Mouse (Mus musculus): ENCODE data around the gene Gpr33. TPM values are rescaled to one million over a fixed set of nuclear protein-coding genes. Genes with fewer than 3 reads are reported as not detected.

Gene Gpr33
- polyA plus RNA-seq, 1 experiment from 2014 or later = not detected

Other genes starting within 250 kb of the Gpr33 start
- gene Hectd1, start 198.5 kb downstream of the Gpr33 start, polyA plus RNA-seq (2014; fragmentation: Nextera tagmentation; extraction: Ambion mirVana) = 48.9 and 50.5 TPM in 2 replicates
- gene Heatr5a, start 56.7 kb downstream of the Gpr33 start, polyA plus RNA-seq (2014; fragmentation: Nextera tagmentation; extraction: Ambion mirVana) = 9.1 and 10.7 TPM in 2 replicates
- gene Dtd2, start 21.6 kb downstream of the Gpr33 start, polyA plus RNA-seq (2014; fragmentation: Nextera tagmentation; extraction: Ambion mirVana) = 20.1 and 23.2 TPM in 2 replicates
- 6.3 and 7.4 TPM in 2 replicates for gene Nubpl, start 69.7 kb upstream of the Gpr33 start, polyA plus RNA-seq (2014; fragmentation: Nextera tagmentation; extraction: Ambion mirVana)